Mouse (Mus musculus) hindbrain, embryonic 15.5 days (tissue): ENCODE results near the gene Gbx2. TPM values are rescaled to one million over a fixed set of nuclear protein-coding genes. Genes with fewer than 3 reads are reported as not detected.

Source experiments
- ATAC-seq: fragments of 200-750 bp; cut with Nextera tagmentation; 2 replicates; pipeline ENCODE4 v1.8.0; 2017; ENCODE audit warnings: low read depth, moderate number of reproducible peaks, moderate TSS enrichment; ENCODE audit not compliant: low FRiP score
- H3K27ac ChIP-seq: fragments of 300-500 bp; sonication (generic); replicated peaks from 2 replicates; pipeline ENCODE4 v1.5.1; 2015; ENCODE audit warnings: mild to moderate bottlenecking, inconsistent platforms
- H3K27me3 ChIP-seq: fragments of 300-500 bp; sonication (generic); 2 replicates; pipeline ENCODE4 v1.6.1; 2015; ENCODE audit warnings: control low read depth, inconsistent platforms
- H3K36me3 ChIP-seq: fragments of 300-500 bp; sonication (generic); 2 replicates; pipeline ENCODE4 v1.6.1; 2015; ENCODE audit warnings: control low read depth, inconsistent platforms
- H3K4me1 ChIP-seq: fragments of 300-500 bp; sonication (generic); replicated peaks from 2 replicates; pipeline ENCODE4 v1.6.1; 2015; ENCODE audit warnings: control low read depth, inconsistent platforms
- H3K4me2 ChIP-seq: fragments of 300-500 bp; sonication (generic); 2 replicates; pipeline ENCODE4 v1.6.1; 2015; ENCODE audit warnings: moderate library complexity, mild to moderate bottlenecking, inconsistent platforms
- H3K4me3 ChIP-seq: fragments of 300-500 bp; sonication (generic); 2 replicates; pipeline ENCODE4 v1.5.1; 2015; ENCODE audit warnings: mild to moderate bottlenecking, inconsistent platforms
- H3K9ac ChIP-seq: fragments of 300-500 bp; sonication (generic); 2 replicates; pipeline ENCODE4 v1.6.1; 2015; ENCODE audit warnings: inconsistent platforms
- H3K9me3 ChIP-seq: fragments of 300-500 bp; sonication (generic); 2 replicates; pipeline ENCODE4 v1.6.1; 2016; ENCODE audit warnings: control low read depth, inconsistent platforms
- WGBS: fragments of 180-500 bp; shearing (Covaris S2); methylation state at CpG from one replicate; pipeline ENCODE4 v1.1.7; 2015; 5-methylcytosine and 5-hydroxymethylcytosine counted together
- polyA plus RNA-seq: library from polyadenylated mRNA; unstranded; fragments of >200 nt; fragmentation: Nextera tagmentation; extraction: Ambion mirVana; gene quantifications from 2 replicates; pipeline ENCODE4 v1.2.1, GENCODE M21; 2015

Gbx2 gene
- polyA plus RNA-seq, 1 experiment from 2014 or later = 42.6 TPM

- peaks cover 76% of the 10 kb centered on the region for H3K27me3 ChIP-seq
These were observed 2.8 kb upstream of the Gbx2 start for GRCm38 (mm10) chr1:89933786-89934185.

GRCm38 (mm10) chr1:89933028-89933427 lies 2.0 kb upstream of the Gbx2 start:
- H3K4me1 ChIP-seq = peaks cover 40% of the 10 kb centered on the region
- H3K27me3 ChIP-seq = peaks cover 77% of the 10 kb centered on the region
- H3K4me3 ChIP-seq = peak overlapping the region; percentile 50; the same call in 1 of the 2 replicates
- WGBS = 6% methylated on average over 6 of the region's 6 CpGs
- H3K36me3 ChIP-seq = no peaks in the 10 kb centered on the region
- no peak for ATAC-seq
- H3K9ac ChIP-seq = no peak overlapping the region
- peak overlapping the region; percentile 67 for H3K4me2 ChIP-seq
- H3K9me3 ChIP-seq = no peaks in the 10 kb centered on the region
- H3K27ac ChIP-seq = peak overlapping the region; percentile 40; the same call in 1 of the 2 replicates

More at GRCm38 (mm10) chr1:89933786-89934185, 2.8 kb upstream of the Gbx2 start:
- Histone ChIP-seq H3K27ac (0 out of 2 replicates have a peak overlapping the region, but pooled peaks have one; percentile 12), H3K4me1 (peaks cover 37% of the 10 kb centered on the region), H3K9ac (no peak overlapping the region), H3K9me3 (no peaks in the 10 kb centered on the region), H3K4me3 (peak overlapping the region; percentile 1; the same call in 1 of the 2 replicates), H3K36me3 (no peaks in the 10 kb centered on the region), H3K4me2 (peak overlapping the region; percentile 67)
- ATAC-seq = no peak
- WGBS = 1% methylated on average over 21 of the region's 21 CpGs

- Histone ChIP-seq H3K9me3 (no peaks in the 10 kb centered on the region), H3K4me2 (peak overlapping the region; percentile 67), H3K27me3 (peaks cover 77% of the 10 kb centered on the region), H3K4me1 (peaks cover 41% of the 10 kb centered on the region), H3K36me3 (no peaks in the 10 kb centered on the region), H3K9ac (no peak overlapping the region), H3K4me3 (peak overlapping the region; percentile 50; the same call in 1 of the 2 replicates), H3K27ac (peak overlapping the region; percentile 40; the same call in 1 of the 2 replicates)
- ATAC-seq = no peak
- WGBS = 2% methylated on average over 16 of the region's 16 CpGs
These were observed 1.6 kb upstream of the Gbx2 start for GRCm38 (mm10) chr1:89932616-89933015.

- H3K36me3 ChIP-seq = no peaks in the 10 kb centered on the region
- H3K4me2 ChIP-seq = peak overlapping the region; percentile 67
- peak overlapping the region; percentile 50 for H3K4me3 ChIP-seq
- H3K9ac ChIP-seq = no peak overlapping the region
- no peaks in the 10 kb centered on the region for H3K9me3 ChIP-seq
- H3K4me1 ChIP-seq = peaks cover 47% of the 10 kb centered on the region
- WGBS = 3% methylated on average over 19 of the region's 19 CpGs
- H3K27ac ChIP-seq = peak overlapping the region; percentile 68; the same call in 1 of the 2 replicates
- peaks cover 77% of the 10 kb centered on the region for H3K27me3 ChIP-seq
- ATAC-seq = no peak
These were observed 1.0 kb upstream of the Gbx2 start for GRCm38 (mm10) chr1:89932021-89932423.

- H3K4me3 ChIP-seq = peak overlapping the region; percentile 50
- H3K36me3 ChIP-seq = no peaks in the 10 kb centered on the region
- ATAC-seq = peak; percentile 16; the same call in 1 of the 2 replicates
- H3K27ac ChIP-seq = peak overlapping the region; percentile 70
- peak overlapping the region; percentile 58 for H3K9ac ChIP-seq
- H3K4me1 ChIP-seq = peaks cover 56% of the 10 kb centered on the region
- no peaks in the 10 kb centered on the region for H3K9me3 ChIP-seq
- H3K27me3 ChIP-seq = peaks cover 75% of the 10 kb centered on the region
- WGBS = under 1% methylated on average over 45 of the region's 45 CpGs
- H3K4me2 ChIP-seq = peak overlapping the region; percentile 67
These were observed 428 bp downstream of the Gbx2 start for GRCm38 (mm10) chr1:89930551-89930950.

- H3K27me3 ChIP-seq = peaks cover 75% of the 10 kb centered on the region
- H3K4me2 ChIP-seq = peak overlapping the region; percentile 67
- H3K4me3 ChIP-seq = peak overlapping the region; percentile 50
- peak overlapping the region; percentile 70 for H3K27ac ChIP-seq
- ATAC-seq = no peak
- H3K9ac ChIP-seq = peak overlapping the region; percentile 58
- H3K36me3 ChIP-seq = no peaks in the 10 kb centered on the region
- WGBS = under 1% methylated on average over 55 of the region's 55 CpGs
- no peaks in the 10 kb centered on the region for H3K9me3 ChIP-seq
- peaks cover 59% of the 10 kb centered on the region for H3K4me1 ChIP-seq
These were observed 1.1 kb downstream of the Gbx2 start for GRCm38 (mm10) chr1:89929721-89930505.

- peaks cover 61% of the 10 kb centered on the region for H3K4me1 ChIP-seq
- H3K27me3 ChIP-seq = peaks cover 78% of the 10 kb centered on the region
- H3K4me2 ChIP-seq = peak overlapping the region; percentile 67
- no peaks in the 10 kb centered on the region for H3K9me3 ChIP-seq
- WGBS = 5% methylated on average over 6 of the region's 6 CpGs
- H3K36me3 ChIP-seq = no peaks in the 10 kb centered on the region
- peak overlapping the region; percentile 70; the same call in 1 of the 2 replicates for H3K27ac ChIP-seq
- H3K9ac ChIP-seq = peak overlapping the region; percentile 1
- no peak for ATAC-seq
- peak overlapping the region; percentile 50 for H3K4me3 ChIP-seq
These were observed 1.8 kb downstream of the Gbx2 start for GRCm38 (mm10) chr1:89929181-89929580.

GRCm38 (mm10) chr1:89928676-89929075 lies 2.3 kb downstream of the Gbx2 start:
- H3K4me1 ChIP-seq = peaks cover 62% of the 10 kb centered on the region
- peak overlapping the region; percentile 67 for H3K4me2 ChIP-seq
- H3K9me3 ChIP-seq = no peaks in the 10 kb centered on the region
- H3K4me3 ChIP-seq = peak overlapping the region; percentile 50
- no peaks in the 10 kb centered on the region for H3K36me3 ChIP-seq
- H3K27me3 ChIP-seq = peaks cover 77% of the 10 kb centered on the region
- ATAC-seq = no peak
- peak overlapping the region; percentile 51; the same call in 1 of the 2 replicates for H3K27ac ChIP-seq
- H3K9ac ChIP-seq = peak overlapping the region; percentile 1
- WGBS = 9% methylated on average over 25 of the region's 25 CpGs

- Histone ChIP-seq H3K36me3 (no peaks in the 10 kb centered on the region), H3K27ac (no peak overlapping the region), H3K9me3 (no peaks in the 10 kb centered on the region), H3K9ac (peak overlapping the region; percentile 31), H3K4me3 (peak overlapping the region; percentile 50), H3K27me3 (peaks cover 78% of the 10 kb centered on the region), H3K4me1 (peaks cover 74% of the 10 kb centered on the region), H3K4me2 (peak overlapping the region; percentile 67)
- 4% methylated on average over 36 of the region's 36 CpGs for WGBS
- no peak for ATAC-seq
These were observed 3.8 kb downstream of the Gbx2 start for GRCm38 (mm10) chr1:89927061-89927661.

GRCm38 (mm10) chr1:89926583-89927060 lies 4.4 kb downstream of the Gbx2 start:
- no peaks in the 10 kb centered on the region for H3K36me3 ChIP-seq
- H3K9ac ChIP-seq = no peak overlapping the region
- H3K4me1 ChIP-seq = peaks cover 76% of the 10 kb centered on the region
- ATAC-seq = no peak
- no peaks in the 10 kb centered on the region for H3K9me3 ChIP-seq
- peak overlapping the region; percentile 50 for H3K4me3 ChIP-seq
- H3K27me3 ChIP-seq = peaks cover 80% of the 10 kb centered on the region
- WGBS = 10% methylated on average over 9 of the region's 9 CpGs
- peak overlapping the region; percentile 67 for H3K4me2 ChIP-seq
- no peak overlapping the region for H3K27ac ChIP-seq

- no peaks in the 10 kb centered on the region for H3K36me3 ChIP-seq
- ATAC-seq = no peak
- H3K9ac ChIP-seq = 0 out of 2 replicates have a peak overlapping the region, but pooled peaks have one; percentile 17
- 16% methylated on average over 12 of the region's 12 CpGs for WGBS
- no peak overlapping the region; the same call in 1 of the 2 replicates for H3K27ac ChIP-seq
- peak overlapping the region; percentile 67 for H3K4me2 ChIP-seq
- 0 out of 2 replicates have a peak overlapping the region, but pooled peaks have one; percentile 50 for H3K4me3 ChIP-seq
- peaks cover 68% of the 10 kb centered on the region for H3K4me1 ChIP-seq
- no peaks in the 10 kb centered on the region for H3K9me3 ChIP-seq
- peaks cover 81% of the 10 kb centered on the region for H3K27me3 ChIP-seq
These were observed 5.3 kb downstream of the Gbx2 start for GRCm38 (mm10) chr1:89925501-89926190.
